Mouse (Mus musculus): Measurements from ENCODE around the gene Angptl8. TPM values are rescaled to one million over a fixed set of nuclear protein-coding genes. Genes with fewer than 3 reads are reported as not detected.
"Not testable (repeated sequence)": the region's sequence is repeated elsewhere in the genome, so short reads cannot be mapped to it uniquely, and the experiment has no call there.

Angptl8 gene
- polyA plus RNA-seq, 1 experiment = 0.04 TPM

GRCm38 (mm10) chr9:21862181-21862580 is 26.9 kb downstream of the Angptl8 start:
- H3K4me3 ChIP-seq (ENCODE audit: insufficient read depth, poor library complexity, severe bottlenecking) = no peak overlapping the region
- peaks cover 7% of the 10 kb centered on the region for H3K27me3 ChIP-seq (ENCODE audit: control insufficient read depth, insufficient read depth, insufficient read length)

DNA sequence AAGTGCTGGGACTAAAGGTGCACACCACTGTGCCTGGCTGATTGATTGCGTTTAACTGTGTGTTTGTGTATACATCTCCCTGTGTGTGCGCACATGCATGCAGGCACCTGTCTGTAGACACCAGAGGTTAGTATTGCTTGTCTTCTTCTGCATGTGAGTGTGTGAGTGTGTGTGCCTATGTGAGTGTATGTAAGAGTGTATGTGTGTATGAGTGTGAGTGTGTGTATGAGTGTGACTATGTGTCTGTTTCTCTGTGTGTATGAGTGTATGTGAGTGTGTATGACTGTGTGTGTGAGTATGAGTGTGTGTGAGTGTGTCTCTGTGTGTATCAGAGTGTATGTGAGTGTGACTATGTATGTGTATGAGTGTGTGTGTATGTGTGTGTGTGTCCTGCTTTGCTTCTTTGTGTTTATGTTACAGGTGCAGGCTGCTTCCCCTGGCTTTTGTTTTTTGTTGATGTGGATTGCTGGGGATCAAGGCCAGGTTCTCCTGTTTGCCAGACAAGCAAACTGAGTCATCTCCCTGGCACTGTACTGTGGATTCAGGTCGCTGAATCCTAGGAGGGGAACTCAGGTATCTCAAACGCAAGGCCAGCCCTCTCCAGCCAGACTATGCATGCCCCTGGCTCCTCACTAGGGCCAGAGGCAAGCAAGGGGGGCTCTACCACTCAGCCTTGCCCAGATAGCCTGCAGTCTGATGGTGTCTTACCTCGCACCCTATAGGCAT is 30.5 kb downstream of the Angptl8 start:
- Histone ChIP-seq H3K27me3 (ENCODE audit: control insufficient read depth, insufficient read depth, insufficient read length) (peaks cover 7% of the 10 kb centered on the region), H3ac (ENCODE audit: control insufficient read depth, insufficient read length, low read depth) (no peak overlapping the region), H3K36me3 (ENCODE audit: control insufficient read depth, insufficient read depth) (no peaks in the 10 kb centered on the region)

More at GRCm38 (mm10) chr9:21862181-21862580, 26.9 kb downstream of the Angptl8 start:
- Histone ChIP-seq H3K36me3 (ENCODE audit: control insufficient read depth, insufficient read depth) (no peaks in the 10 kb centered on the region), H3K79me3 (ENCODE audit: low read depth) (no peaks in the 10 kb centered on the region), H3K79me2 (ENCODE audit: control insufficient read depth, insufficient read depth) (no peaks in the 10 kb centered on the region), H3ac (ENCODE audit: control insufficient read depth, insufficient read length, low read depth) (no peak overlapping the region)
- TF ChIP-seq MYOG (IDR thresholded peaks at IDR 0.05; ENCODE audit: control insufficient read depth, extremely low read depth, insufficient read length) = no peak
- no peak for TF ChIP-seq CTCF (IDR thresholded peaks at IDR 0.05; ENCODE audit: control insufficient read depth, insufficient read depth, insufficient read length)
- no peak for TF ChIP-seq MAX (IDR thresholded peaks at IDR 0.05)
- TF ChIP-seq MYOD1 (IDR thresholded peaks at IDR 0.05; ENCODE audit: control insufficient read depth, insufficient read length, low read depth) = no peak
- TF ChIP-seq USF1 (IDR thresholded peaks at IDR 0.05; ENCODE audit: low read depth) = no peak
- no peak for TF ChIP-seq FOSL1 (IDR thresholded peaks at IDR 0.05; ENCODE audit: insufficient read depth, low read length, poor library complexity, severe bottlenecking)
- no peak for TF ChIP-seq CEBPB (IDR thresholded peaks at IDR 0.05; ENCODE audit: low read depth)

DNA sequence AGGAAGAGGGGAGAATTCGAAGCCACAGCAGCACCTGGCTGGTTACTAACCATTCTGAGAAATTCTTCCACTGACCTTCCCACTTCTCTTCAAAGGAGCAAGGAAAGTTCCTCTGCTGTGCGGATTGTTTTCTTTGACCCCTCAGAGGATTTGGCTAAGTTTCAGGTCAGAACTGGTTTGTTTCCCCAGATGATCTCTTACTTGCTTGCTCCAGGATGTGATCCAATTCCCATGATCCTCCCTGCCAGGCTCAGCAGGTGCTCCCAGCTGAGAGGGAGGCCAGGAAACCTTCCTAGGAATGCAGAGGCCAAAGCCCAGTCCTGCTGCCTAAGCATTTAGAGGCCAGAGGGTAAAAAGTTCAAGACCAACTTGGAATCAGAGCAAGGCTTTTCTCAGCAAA is 31.3 kb downstream of the Angptl8 start:
- H3K4me3 ChIP-seq (ENCODE audit: insufficient read depth, poor library complexity, severe bottlenecking) = no peak overlapping the region
- no peaks in the 10 kb centered on the region for H3K36me3 ChIP-seq (ENCODE audit: control insufficient read depth, insufficient read depth)
- peaks cover 11% of the 10 kb centered on the region for H3K27me3 ChIP-seq (ENCODE audit: control insufficient read depth, insufficient read depth, insufficient read length)
- H3K79me2 ChIP-seq (ENCODE audit: control insufficient read depth, insufficient read depth) = no peaks in the 10 kb centered on the region
- no peak overlapping the region for H3ac ChIP-seq (ENCODE audit: control insufficient read depth, insufficient read length, low read depth)
- H3K79me3 ChIP-seq (ENCODE audit: low read depth) = no peaks in the 10 kb centered on the region
- no peak for TF ChIP-seq MYOG (IDR thresholded peaks at IDR 0.05; ENCODE audit: control insufficient read depth, extremely low read depth, insufficient read length)
- no peak for TF ChIP-seq MAX (IDR thresholded peaks at IDR 0.05)
- no peak for TF ChIP-seq USF1 (IDR thresholded peaks at IDR 0.05; ENCODE audit: low read depth)
- TF ChIP-seq CEBPB (IDR thresholded peaks at IDR 0.05; ENCODE audit: low read depth) = no peak
- no peak for TF ChIP-seq MYOD1 (IDR thresholded peaks at IDR 0.05; ENCODE audit: control insufficient read depth, insufficient read length, low read depth)
- TF ChIP-seq FOSL1 (IDR thresholded peaks at IDR 0.05; ENCODE audit: insufficient read depth, low read length, poor library complexity, severe bottlenecking) = no peak
- TF ChIP-seq CTCF (IDR thresholded peaks at IDR 0.05; ENCODE audit: control insufficient read depth, insufficient read depth, insufficient read length) = no peak

More for the DNA sequence above, 30.5 kb downstream of the Angptl8 start:
- Histone ChIP-seq H3K79me2 (ENCODE audit: control insufficient read depth, insufficient read depth) (no peaks in the 10 kb centered on the region), H3K79me3 (ENCODE audit: low read depth) (no peaks in the 10 kb centered on the region), H3K4me3 (ENCODE audit: insufficient read depth, poor library complexity, severe bottlenecking) (no peak overlapping the region)
- TF ChIP-seq CTCF (IDR thresholded peaks at IDR 0.05; ENCODE audit: control insufficient read depth, insufficient read depth, insufficient read length) = no peak
- no peak for TF ChIP-seq MYOD1 (IDR thresholded peaks at IDR 0.05; ENCODE audit: control insufficient read depth, insufficient read length, low read depth)
- no peak for TF ChIP-seq USF1 (IDR thresholded peaks at IDR 0.05; ENCODE audit: low read depth)
- no peak for TF ChIP-seq FOSL1 (IDR thresholded peaks at IDR 0.05; ENCODE audit: insufficient read depth, low read length, poor library complexity, severe bottlenecking)
- no peak for TF ChIP-seq MYOG (IDR thresholded peaks at IDR 0.05; ENCODE audit: control insufficient read depth, extremely low read depth, insufficient read length)
- TF ChIP-seq MAX (IDR thresholded peaks at IDR 0.05) = no peak
- no peak for TF ChIP-seq CEBPB (IDR thresholded peaks at IDR 0.05; ENCODE audit: low read depth)

DNA sequence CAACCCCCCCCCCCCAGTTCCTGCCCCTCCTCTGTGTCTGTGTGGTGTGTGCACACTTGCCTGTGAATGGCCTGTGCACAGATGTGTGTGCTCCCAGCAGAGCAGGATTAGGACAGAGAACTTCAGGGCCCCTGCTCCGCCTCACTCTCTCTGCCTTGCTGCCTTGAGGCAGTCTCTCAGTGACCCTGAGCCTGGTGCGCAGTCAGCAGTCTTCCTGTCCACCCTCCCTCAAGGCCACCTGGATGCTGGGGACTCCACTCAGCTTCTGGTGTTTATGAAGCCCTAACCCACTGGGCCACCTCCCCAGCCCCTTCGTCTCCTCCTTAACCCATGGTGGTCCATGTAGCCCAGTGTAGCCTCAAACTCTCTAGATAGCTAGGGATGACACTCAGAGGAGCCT is 32.4 kb downstream of the Angptl8 start:
- no peaks in the 10 kb centered on the region for H3K79me2 ChIP-seq (ENCODE audit: control insufficient read depth, insufficient read depth)
- H3K36me3 ChIP-seq (ENCODE audit: control insufficient read depth, insufficient read depth) = no peaks in the 10 kb centered on the region
- TF ChIP-seq USF1 (IDR thresholded peaks at IDR 0.05; ENCODE audit: low read depth) = no peak
- TF ChIP-seq CTCF (IDR thresholded peaks at IDR 0.05; ENCODE audit: control insufficient read depth, insufficient read depth, insufficient read length) = no peak
- no peak for TF ChIP-seq FOSL1 (IDR thresholded peaks at IDR 0.05; ENCODE audit: insufficient read depth, low read length, poor library complexity, severe bottlenecking)
- TF ChIP-seq MYOG (IDR thresholded peaks at IDR 0.05; ENCODE audit: control insufficient read depth, extremely low read depth, insufficient read length) = no peak
- no peak for TF ChIP-seq MYOD1 (IDR thresholded peaks at IDR 0.05; ENCODE audit: control insufficient read depth, insufficient read length, low read depth)
- TF ChIP-seq MAX (IDR thresholded peaks at IDR 0.05) = no peak
- TF ChIP-seq CEBPB (IDR thresholded peaks at IDR 0.05; ENCODE audit: low read depth) = no peak
- no peaks in the 10 kb centered on the region for H3K79me3 ChIP-seq (ENCODE audit: low read depth)
- H3ac ChIP-seq (ENCODE audit: control insufficient read depth, insufficient read length, low read depth) = no peak overlapping the region
- H3K27me3 ChIP-seq (ENCODE audit: control insufficient read depth, insufficient read depth, insufficient read length) = peaks cover 16% of the 10 kb centered on the region
- H3K4me3 ChIP-seq (ENCODE audit: insufficient read depth, poor library complexity, severe bottlenecking) = no peak overlapping the region

- H3K79me2 ChIP-seq (ENCODE audit: control insufficient read depth, insufficient read depth); H3K36me3 ChIP-seq (ENCODE audit: control insufficient read depth, insufficient read depth); H3K79me3 ChIP-seq (ENCODE audit: low read depth); H3K4me3 ChIP-seq (ENCODE audit: insufficient read depth, poor library complexity, severe bottlenecking); H3ac ChIP-seq (ENCODE audit: control insufficient read depth, insufficient read length, low read depth): not testable (repeated sequence)
- H3K27me3 ChIP-seq (ENCODE audit: control insufficient read depth, insufficient read depth, insufficient read length) = peaks cover 24% of the 10 kb centered on the region
Observed at GRCm38 (mm10) chr9:21869290-21869689, 34.0 kb downstream of the Angptl8 start.

All from C2C12 (cell line).